Comparison of ENCODE assay signal across 9 mouse cellular contexts in genomic region chr12:33314924-33315643, GRCm38 (mm10).
DNase-seq lines count a peak whose midpoint lies in the region; TF ChIP-seq lines count a peak whose summit lies in the region.
"Had no signal": no experiment of that assay in that cellular context is flagged by ENCODE, and none has a peak within 500 bp of the region (broad histone marks: within the 10 kb centered on the region; RNA-seq: fewer than 3 reads in every experiment).

No protein-coding gene starts in this region.

- WGBS in cerebellum, adult 2 months = 66% methylated on average over 16 of the region's 16 CpGs
- 62% methylated on average over 16 of the region's 16 CpGs for WGBS in heart, adult 2 months
- 46% methylated on average over 16 of the region's 16 CpGs for WGBS in large intestine, adult 2 months

- H3K79me2 ChIP-seq in heart, adult 2 months (replicated peaks; ENCODE audit: control insufficient read depth, insufficient read depth, low read length) = no peaks in the 10 kb centered on the region

- intact Hi-C loops in heart, adult 2 months (cut with DNase I) = loop anchor here (2.0 to 10.0 kb wide), 4 partner anchors 14 to 490 kb away; partner anchors contain the start of gene Sypl

- H3K27ac ChIP-seq in cerebellum, adult 2 months (ENCODE audit: insufficient read depth, low read length) = peak overlapping the region; percentile 9; the same call in 1 of the 2 replicates
- peak overlapping the region; percentile 75 for H3K27ac ChIP-seq in heart, adult 2 months
- H3K27ac ChIP-seq: embryonic facial prominence, embryonic 15.5 days had no signal

- H3K4me1 ChIP-seq in cerebellum, adult 2 months (ENCODE audit: control insufficient read depth, insufficient read depth, low read length) = peaks cover 12% of the 10 kb centered on the region
- peaks cover 31% of the 10 kb centered on the region for H3K4me1 ChIP-seq in heart, adult 2 months (ENCODE audit: control insufficient read depth, insufficient read depth, low read length)

- no peak overlapping the region for H3K9ac ChIP-seq in heart, adult 2 months (ENCODE audit: low read depth, low read length)
- H3K9ac ChIP-seq: embryonic facial prominence, embryonic 15.5 days had no signal

- no peaks in the 10 kb centered on the region for H3K27me3 ChIP-seq in cerebellum, adult 2 months (ENCODE audit: control insufficient read depth, insufficient read depth, low read length)
- no peaks in the 10 kb centered on the region for H3K27me3 ChIP-seq in heart, adult 2 months (ENCODE audit: control insufficient read depth, insufficient read depth, low read length)
- H3K27me3 ChIP-seq: embryonic facial prominence, embryonic 15.5 days had no signal

- no peak for TF ChIP-seq POLR2A in cerebellum, adult 2 months (IDR thresholded peaks at IDR 0.05; ENCODE audit: borderline replicate concordance, insufficient read depth, low read length)
- no peak for TF ChIP-seq POLR2A in heart, adult 2 months (IDR thresholded peaks at IDR 0.05; ENCODE audit: insufficient read depth, low read depth, low read length)

- TF ChIP-seq CTCF in cerebellum, adult 2 months (IDR thresholded peaks at IDR 0.05; ENCODE audit: borderline replicate concordance, insufficient read depth, low read depth, low read length) = no peak
- no peak for TF ChIP-seq CTCF in heart, adult 2 months (IDR thresholded peaks at IDR 0.05)

- no peak for TF ChIP-seq EP300 in heart, adult 2 months (IDR thresholded peaks at IDR 0.05; ENCODE audit: insufficient read depth, low read depth, low read length)

- DNase-seq in cerebellum, adult 2 months = no peak
- no peak for DNase-seq in cerebellum, adult 9-11 months
- DNase-seq in heart, adult 2 months = peak; percentile 50 to 65
- DNase-seq in large intestine, adult 2 months (ENCODE audit: low read depth, low spot score) = peak; percentile 57
- DNase-seq in naive thymus-derived CD4-positive, alpha-beta T cell, adult 2 months (ENCODE audit: low read depth) = peak; percentile 90
- DNase-seq in right cerebral cortex, postnatal 25 days = no peak
- DNase-seq in layer of hippocampus, postnatal 14 days (ENCODE audit: low spot score in 2 of 2) = no peak
- no peak for DNase-seq in layer of hippocampus, postnatal 25 days (ENCODE audit: extremely low spot score in 1 of 2, low spot score in 1 of 2)

- peak overlapping the region; percentile 32 for H3K4me3 ChIP-seq in cerebellum, adult 2 months (replicated peaks; ENCODE audit: insufficient read depth, low read depth, low read length)
- no peak overlapping the region; the same call in 1 of the 2 replicates for H3K4me3 ChIP-seq in heart, adult 2 months

- H3K36me3 ChIP-seq in heart, adult 2 months (ENCODE audit: control insufficient read depth, insufficient read depth, low read length) = peaks cover 3% of the 10 kb centered on the region
- H3K36me3 ChIP-seq: embryonic facial prominence, embryonic 15.5 days had no signal

Comparison
In these comparisons a context has a peak if more than half of its experiments do, and no peak if none do; other contexts are left out.
1. DNase-seq: peak in heart, adult 2 months (2 of 2), large intestine, adult 2 months (single experiment) and naive thymus-derived CD4-positive, alpha-beta T cell, adult 2 months (single experiment); none in cerebellum, adult 2 months (0 of 2), cerebellum, adult 9-11 months (single experiment), right cerebral cortex, postnatal 25 days (single experiment), layer of hippocampus, postnatal 14 days (0 of 2) and layer of hippocampus, postnatal 25 days (0 of 2).